Mouse (Mus musculus) 3134 (cell line): Measurements from ENCODE around the gene Duox2.

Experiments used
- DNase-seq: peaks from one replicate; pipeline ENCODE4 v3.0.0-alpha.2; 2011; ENCODE audit warnings: low spot score; ENCODE audit not compliant: insufficient read length; ENCODE audit errors: extremely low read depth

The Duox2 gene

GRCm38 (mm10) chr2:122241226-122241625, 57.0 kb downstream of the Duox2 start:
- DNase-seq, result no peak

- DNase-seq, result no peak
These were observed 57.5 kb downstream of the Duox2 start for GRCm38 (mm10) chr2:122240735-122241134.

DNA sequence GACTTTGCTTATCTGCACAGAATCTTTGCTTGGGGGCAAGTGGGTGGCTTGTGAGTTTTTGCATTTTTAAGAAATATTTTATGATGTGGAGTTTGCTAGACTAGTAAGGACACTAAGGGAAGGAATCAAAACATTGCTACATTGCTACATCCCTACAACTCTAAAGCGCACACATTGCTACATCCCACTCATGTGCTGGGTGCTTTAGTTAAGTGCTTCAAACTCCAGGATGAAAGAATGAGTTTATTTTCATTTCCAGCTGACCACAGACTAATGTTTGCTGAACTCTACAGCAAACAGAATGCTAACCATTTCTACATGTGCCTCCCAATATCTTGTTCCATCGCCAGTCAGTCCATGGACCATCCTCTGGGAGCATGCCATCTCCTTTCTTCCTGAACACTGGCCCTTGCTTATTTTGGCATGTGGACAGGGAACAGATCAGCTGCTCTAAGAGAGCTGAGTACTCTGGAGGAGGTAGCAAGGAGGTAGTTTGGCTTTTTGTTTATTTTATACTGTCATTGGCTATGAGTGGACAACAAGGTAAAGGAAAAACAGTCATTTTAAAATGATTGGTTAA, 60.3 kb downstream of the Duox2 start:
- DNase-seq, result peak; percentile 33

- no peak for DNase-seq
These were observed 61.9 kb downstream of the Duox2 start for GRCm38 (mm10) chr2:122236321-122236720.

DNA sequence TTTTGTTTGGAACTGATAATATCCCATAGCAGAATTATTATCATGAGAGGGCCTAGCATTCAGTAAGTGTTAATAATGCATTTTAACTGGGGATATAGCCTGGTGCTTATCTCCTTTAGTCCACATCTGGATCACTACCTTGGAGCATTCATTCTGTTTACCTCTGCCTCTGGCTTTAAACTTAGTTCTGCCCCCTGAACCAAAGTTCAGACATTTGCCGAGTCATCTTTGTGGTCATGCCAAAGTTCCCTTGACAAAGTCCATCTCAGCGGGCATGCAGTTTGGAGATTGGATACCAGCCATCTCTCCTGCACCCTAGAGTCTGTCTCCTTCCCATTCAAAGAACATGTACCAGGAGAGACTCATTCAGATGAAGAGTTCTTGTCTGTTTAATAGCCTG, 62.8 kb downstream of the Duox2 start:
- no peak for DNase-seq

DNA sequence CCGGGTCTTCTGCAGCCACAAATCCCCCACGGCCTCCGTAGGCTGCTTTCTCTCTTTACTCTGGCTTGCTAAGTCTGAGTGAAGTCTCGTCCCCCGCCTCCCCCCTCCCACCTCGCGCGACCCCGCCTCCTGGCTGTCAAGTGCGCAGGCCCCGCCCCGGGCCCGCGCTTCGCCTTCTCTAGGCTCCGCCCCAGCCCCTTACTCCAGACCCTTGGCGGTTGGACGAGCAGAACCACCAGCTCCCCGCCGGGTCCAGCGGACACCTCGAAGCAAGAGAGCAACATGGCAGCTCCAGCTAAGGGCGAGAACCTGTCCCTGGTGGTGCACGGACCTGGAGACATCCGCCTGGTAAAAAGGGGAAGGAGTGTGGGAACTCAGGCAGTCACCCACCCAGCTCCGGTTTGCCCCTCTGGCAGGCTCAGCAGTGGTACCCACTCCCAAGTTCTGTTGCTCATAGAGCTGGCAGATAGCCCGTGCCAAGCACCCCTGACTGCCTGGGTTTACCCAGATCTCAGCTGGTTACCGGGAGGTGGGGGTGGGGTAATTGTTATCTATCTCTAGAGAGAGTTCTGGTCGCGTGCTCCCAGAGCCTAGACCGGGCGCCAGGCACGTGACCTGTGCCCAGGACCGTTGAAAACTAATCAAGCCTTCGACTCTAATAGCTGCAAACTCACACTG, 63.5 kb downstream of the Duox2 start, which contains the start of gene Sord:
Gene Sord, plus strand, starts transcription at position 139 of the 678 bp plus-strand sequence.
- peak; percentile 84 for DNase-seq

- peak; percentile 44 for DNase-seq
These were observed 64.3 kb downstream of the Duox2 start for GRCm38 (mm10) chr2:122233759-122234557.

DNA sequence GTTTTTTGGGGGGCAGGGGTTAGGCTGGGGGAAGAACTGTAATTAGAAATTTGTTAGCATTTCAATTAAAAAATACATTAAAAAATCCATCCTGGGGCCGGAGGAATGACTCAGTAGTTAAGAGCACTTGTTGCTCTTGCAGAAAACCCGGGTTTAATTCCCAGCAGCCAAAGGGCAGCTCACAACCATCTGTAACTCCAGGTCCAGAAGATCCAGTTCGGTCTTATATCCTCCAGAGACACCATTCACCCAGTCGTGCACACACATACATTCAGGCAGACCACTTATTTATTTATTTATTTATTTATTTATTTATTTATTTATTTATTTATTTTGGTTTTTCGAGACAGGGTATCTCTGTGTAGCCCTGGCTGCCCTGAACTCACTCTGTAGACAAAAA, 64.9 kb downstream of the Duox2 start:
- DNase-seq, result no peak

GRCm38 (mm10) chr2:122231616-122232015, 66.6 kb downstream of the Duox2 start:
- DNase-seq, result no peak

GRCm38 (mm10) chr2:122230395-122230794, 67.9 kb downstream of the Duox2 start:
- DNase-seq, result no peak
